Comparison of ENCODE assay signal across 20 mouse cellular contexts in the genomic region with DNA sequence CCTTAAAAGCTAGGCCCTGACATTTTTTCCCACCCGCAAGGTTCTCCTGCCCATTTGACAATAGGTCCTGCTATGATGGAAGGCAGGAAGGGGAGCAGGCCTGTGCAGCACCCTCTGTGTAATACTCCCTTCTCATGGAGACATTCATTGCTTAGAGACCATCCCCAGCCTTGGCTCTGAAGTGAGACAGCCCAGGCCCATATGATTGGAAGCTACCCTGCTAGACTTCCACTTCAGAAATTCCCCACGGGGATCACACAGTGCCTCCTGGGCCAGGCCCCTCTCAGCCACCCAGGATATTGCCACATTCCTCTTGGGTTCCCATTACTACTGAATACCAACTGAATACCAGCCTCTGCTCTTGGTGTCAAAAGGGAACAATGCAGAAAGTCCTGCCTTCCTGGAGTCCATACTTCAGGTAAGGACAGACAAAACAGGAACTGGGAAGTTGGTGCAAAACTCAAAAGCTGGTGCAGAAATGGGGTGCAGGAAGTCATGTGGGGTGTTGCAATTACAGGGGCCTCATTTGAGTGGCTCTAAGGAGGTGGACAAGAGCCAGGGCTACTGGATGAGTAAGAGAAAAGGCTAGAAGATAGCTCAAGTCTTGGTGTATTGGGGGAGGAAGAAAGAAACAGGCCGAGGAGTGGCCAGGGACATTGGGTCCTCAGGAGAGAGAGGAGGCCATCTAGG. TPM values are rescaled to one million over a fixed set of nuclear protein-coding genes. Genes with fewer than 3 reads are reported as not detected.
DNase-seq lines count a peak whose midpoint lies in the region; ATAC-seq and TF ChIP-seq lines count a peak whose summit lies in the region.
"Had no signal": no experiment of that assay in that cellular context is flagged by ENCODE, and none has a peak within 500 bp of the region (broad histone marks: within the 10 kb centered on the region; RNA-seq: fewer than 3 reads in every experiment).

No protein-coding gene starts in this region.

- no peak for TF ChIP-seq POLR2A in liver, adult 2 months (IDR thresholded peaks at IDR 0.05; ENCODE audit: extremely low read depth, insufficient read depth, low read length)
- TF ChIP-seq POLR2A in bone marrow macrophage, adult 2 months (IDR thresholded peaks at IDR 0.05; ENCODE audit: borderline replicate concordance, low read depth, low read length), result no peak

- H3K27ac ChIP-seq in liver, adult 2 months (replicated peaks; ENCODE audit: insufficient read depth, low read depth, low read length), result no peak overlapping the region
- peak overlapping the region; percentile 98 for H3K27ac ChIP-seq in bone marrow macrophage, adult 2 months (ENCODE audit: insufficient read depth, low read depth, low read length)
- peak overlapping the region; percentile 90 for H3K27ac ChIP-seq in liver, embryonic 13.5 days
- H3K27ac ChIP-seq: hindbrain, postnatal 0 days; midbrain, embryonic 15.5 days had no signal

- no peak overlapping the region for H3K9ac ChIP-seq in liver, adult 2 months (ENCODE audit: low read depth, low read length)
- H3K9ac ChIP-seq in liver, embryonic 13.5 days, result no peak overlapping the region
- H3K9ac ChIP-seq: midbrain, embryonic 15.5 days had no signal

- H3K4me3 ChIP-seq in liver, adult 2 months (ENCODE audit: insufficient read depth, low read depth, low read length), result no peak overlapping the region
- H3K4me3 ChIP-seq in bone marrow macrophage, adult 2 months (ENCODE audit: insufficient read depth, low read length), result peak overlapping the region; percentile 38
- H3K4me3 ChIP-seq in liver, embryonic 13.5 days (replicated peaks), result no peak overlapping the region
- H3K4me3 ChIP-seq: midbrain, embryonic 15.5 days had no signal

- no peak for ATAC-seq in liver, embryonic 13.5 days (ENCODE audit: low read depth)
- ATAC-seq: hindbrain, postnatal 0 days; midbrain, embryonic 15.5 days had no signal

- TF ChIP-seq CTCF in liver, adult 2 months (IDR thresholded peaks at IDR 0.05; ENCODE audit: low read depth, low read length), result no peak
- TF ChIP-seq CTCF in bone marrow macrophage, adult 2 months (IDR thresholded peaks at IDR 0.05; ENCODE audit: low read depth, low read length), result no peak

- 85% methylated on average over 3 of the region's 3 CpGs for WGBS in liver, adult 2 months
- 79% methylated on average over 3 of the region's 3 CpGs for WGBS in liver, embryonic 13.5 days (ENCODE audit: insufficient replicate concordance)

- peaks cover 17% of the 10 kb centered on the region; the same call in 1 of the 2 replicates for H3K79me2 ChIP-seq in liver, adult 2 months (ENCODE audit: control insufficient read depth, insufficient read depth, low read length)

- no peak overlapping the region for H3K4me2 ChIP-seq in liver, embryonic 13.5 days
- H3K4me2 ChIP-seq: midbrain, embryonic 15.5 days had no signal

- no peaks in the 10 kb centered on the region for H3K27me3 ChIP-seq in liver, adult 2 months (ENCODE audit: control insufficient read depth, insufficient read depth, low read length)
- H3K27me3 ChIP-seq in liver, embryonic 13.5 days, result no peaks in the 10 kb centered on the region
- H3K27me3 ChIP-seq: midbrain, embryonic 15.5 days had no signal

- peaks cover 14% of the 10 kb centered on the region for H3K4me1 ChIP-seq in liver, adult 2 months (ENCODE audit: control insufficient read depth, insufficient read depth, low read length)
- peaks cover 65% of the 10 kb centered on the region for H3K4me1 ChIP-seq in bone marrow macrophage, adult 2 months (ENCODE audit: control insufficient read depth, insufficient read depth, low read length)
- H3K4me1 ChIP-seq in liver, embryonic 13.5 days (replicated peaks), result peaks cover 78% of the 10 kb centered on the region

- no peaks in the 10 kb centered on the region for H3K9me3 ChIP-seq in liver, embryonic 13.5 days (replicated peaks)
- H3K9me3 ChIP-seq: midbrain, embryonic 15.5 days had no signal

- peaks cover 3% of the 10 kb centered on the region for H3K36me3 ChIP-seq in liver, adult 2 months (ENCODE audit: control insufficient read depth, insufficient read depth, low read length)
- H3K36me3 ChIP-seq in liver, embryonic 13.5 days, result peaks cover 12% of the 10 kb centered on the region
- H3K36me3 ChIP-seq: midbrain, embryonic 15.5 days had no signal

- DNase-seq in liver, adult 2 months (ENCODE audit: extremely low read depth, low read depth, low spot score), result peak; percentile 33
- no peak for DNase-seq in liver
- DNase-seq in liver, embryonic 13.5 days, result no peak
- peak; percentile 51 to 62 for DNase-seq in monocyte, adult 2 months (ENCODE audit: low read depth in 1 of 2, low spot score in 2 of 2)
- DNase-seq in frontal cortex, postnatal 25 days (ENCODE audit: low spot score in 2 of 2), result no peak
- no peak for DNase-seq in adrenal gland, adult 8-10 months
- DNase-seq: adrenal gland, adult 2 months; embryo, embryonic 11 days; gastrocnemius, postnatal 10 days; heart, postnatal 10 days; kidney, adult 2 months; lung, postnatal 10 days; spleen, adult 18-20 months had no signal

RNA-seq across cellular contexts. Expression of gene Ctsd, which starts 2.3 kb away (rescaled TPM):
- total RNA-seq in liver, adult 2 months (2014; rRNA removed), result 215 and 244 TPM in 2 replicates
- 355 and 444 TPM in 2 replicates for polyA plus RNA-seq in liver, adult 2 months (2012; rRNA removed)
- polyA plus RNA-seq in bone marrow macrophage, adult 2 months (2012; ENCODE audit: insufficient read depth, insufficient read length, missing spikeins), result 2,800 and 3,060 TPM in 2 replicates
- 297 and 306 TPM in 2 replicates for polyA plus RNA-seq in liver, embryonic 13.5 days (2015; fragmentation: Nextera tagmentation; extraction: Ambion mirVana)
- 1,000 to 10,000 TPM in 2 of 4 experiments, 100 to 1,000 TPM in 2; 808 to 1,559 (median 1,212) TPM for total RNA-seq in adrenal gland, adult 8-10 months (2022)

RNA-seq across cellular contexts. Expression of gene Gm49369, which starts 7.6 kb away (rescaled TPM):
- total RNA-seq in liver, adult 2 months (2014; rRNA removed), result 126 and 130 TPM in 2 replicates
- polyA plus RNA-seq in liver, adult 2 months (2012; rRNA removed), result 0.38 TPM in 1 of 2 replicates, not detected in the other
- 1.1 TPM in 1 of 2 replicates, not detected in the other for polyA plus RNA-seq in bone marrow macrophage, adult 2 months (2012; ENCODE audit: insufficient read depth, insufficient read length, missing spikeins)
- polyA plus RNA-seq in liver, embryonic 13.5 days (2015; fragmentation: Nextera tagmentation; extraction: Ambion mirVana), result 0.61 TPM in 1 of 2 replicates, not detected in the other
- total RNA-seq in adrenal gland, adult 8-10 months (2022), result 10 to 100 TPM in 3 of 4 experiments, 1 to 10 TPM in 1; 9.0 to 16.1 (median 11.0) TPM
- total RNA-seq: hindbrain, postnatal 0 days had no signal
- polyA plus RNA-seq: adrenal gland, adult 2 months; forebrain, embryonic 11.5 days; neural tube, embryonic 11.5 days; stomach, embryonic 14.5 days had no signal

RNA-seq across cellular contexts. Expression of gene Ifitm10, which starts 16.6 kb away (rescaled TPM):
- 0.54 and 0.65 TPM in 2 replicates for total RNA-seq in liver, adult 2 months (2014; rRNA removed)
- polyA plus RNA-seq in liver, adult 2 months (2012; rRNA removed), result 0.71 and 1.00 TPM in 2 replicates
- polyA plus RNA-seq in bone marrow macrophage, adult 2 months (2012; ENCODE audit: insufficient read depth, insufficient read length, missing spikeins), result 0.59 TPM in 1 of 2 replicates, not detected in the other
- 1.5 and 1.8 TPM in 2 replicates for polyA plus RNA-seq in liver, embryonic 13.5 days (2015; fragmentation: Nextera tagmentation; extraction: Ambion mirVana)
- 1 to 10 TPM; 2.7 to 7.8 (median 5.3) TPM for total RNA-seq in adrenal gland, adult 8-10 months (2022)
- polyA plus RNA-seq: neural tube, embryonic 11.5 days had no signal

RNA-seq across cellular contexts. Expression of gene Syt8, which starts 44.5 kb away (rescaled TPM):
- total RNA-seq in liver, adult 2 months (2014; rRNA removed), result not detected in 2 replicates
- not detected in 2 replicates for polyA plus RNA-seq in liver, adult 2 months (2012; rRNA removed)
- 5.6 TPM in 2 replicates for polyA plus RNA-seq in bone marrow macrophage, adult 2 months (2012; ENCODE audit: insufficient read depth, insufficient read length, missing spikeins)
- not detected in 2 replicates for polyA plus RNA-seq in liver, embryonic 13.5 days (2015; fragmentation: Nextera tagmentation; extraction: Ambion mirVana)
- total RNA-seq in adrenal gland, adult 8-10 months (2022), result 1 to 10 TPM in 1 of 4 experiments, not detected in 3; 1.2 TPM
- total RNA-seq: adrenal gland, adult 2 months; heart, postnatal 10 days; hindbrain, postnatal 0 days; layer of hippocampus, postnatal 10 days had no signal
- polyA plus RNA-seq: forebrain, embryonic 11.5 days; hindbrain, postnatal 0 days; midbrain, embryonic 15.5 days; neural tube, embryonic 11.5 days had no signal

RNA-seq across cellular contexts. Expression of gene Tnni2, which starts 51.5 kb away (rescaled TPM):
- 10.1 TPM in 1 of 2 replicates, not detected in the other for total RNA-seq in liver, adult 2 months (2014; rRNA removed)
- polyA plus RNA-seq in liver, adult 2 months (2012; rRNA removed), result not detected in 2 replicates
- polyA plus RNA-seq in bone marrow macrophage, adult 2 months (2012; ENCODE audit: insufficient read depth, insufficient read length, missing spikeins), result 10.2 and 13.8 TPM in 2 replicates
- polyA plus RNA-seq in liver, embryonic 13.5 days (2015; fragmentation: Nextera tagmentation; extraction: Ambion mirVana), result 3.4 and 4.3 TPM in 2 replicates
- total RNA-seq in adrenal gland, adult 8-10 months (2022), result 1 to 10 TPM in 1 of 4 experiments, under 1 TPM in 3; 0.43 to 1.1 (median 0.85) TPM
- total RNA-seq: layer of hippocampus, postnatal 10 days had no signal
- polyA plus RNA-seq: adrenal gland, adult 2 months had no signal

Comparison
In these comparisons a context has a peak if more than half of its experiments do, and no peak if none do; other contexts are left out.
1. DNase-seq: peak in liver, adult 2 months (single experiment) and monocyte, adult 2 months (2 of 2); none in liver (single experiment), liver, embryonic 13.5 days (single experiment), frontal cortex, postnatal 25 days (0 of 2) and adrenal gland, adult 8-10 months (single experiment).